Mouse (Mus musculus): ENCODE results near the gene Rita1.

Gene Rita1

GRCm38 (mm10) chr5:120627515-120628300 is 15.3 kb upstream of the Rita1 start:
- no peak for DNase-seq (ENCODE audit: low read depth, low spot score)

DNA sequence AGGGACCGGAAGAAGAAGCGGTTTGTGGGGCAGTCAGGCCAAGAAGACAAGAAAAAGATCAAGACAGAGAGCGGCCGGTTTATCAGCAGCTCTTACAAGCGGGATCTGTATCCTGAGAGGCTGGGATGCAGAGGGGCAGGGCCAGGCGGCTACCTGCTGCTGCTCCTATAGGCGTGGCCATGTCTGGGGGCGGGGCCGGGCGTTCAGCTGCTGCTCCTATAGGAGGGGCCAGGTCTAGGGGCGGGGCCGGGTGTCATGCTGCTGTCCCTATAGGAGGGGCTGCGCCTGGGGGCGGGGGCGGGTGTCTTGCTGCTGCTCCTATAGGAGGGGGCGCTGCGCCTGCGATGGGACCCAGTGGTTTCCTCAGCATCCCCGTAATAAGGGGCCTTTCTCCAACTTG is 14.0 kb upstream of the Rita1 start:
- DNase-seq (ENCODE audit: low read depth, low spot score) = peak; percentile 55

DNA sequence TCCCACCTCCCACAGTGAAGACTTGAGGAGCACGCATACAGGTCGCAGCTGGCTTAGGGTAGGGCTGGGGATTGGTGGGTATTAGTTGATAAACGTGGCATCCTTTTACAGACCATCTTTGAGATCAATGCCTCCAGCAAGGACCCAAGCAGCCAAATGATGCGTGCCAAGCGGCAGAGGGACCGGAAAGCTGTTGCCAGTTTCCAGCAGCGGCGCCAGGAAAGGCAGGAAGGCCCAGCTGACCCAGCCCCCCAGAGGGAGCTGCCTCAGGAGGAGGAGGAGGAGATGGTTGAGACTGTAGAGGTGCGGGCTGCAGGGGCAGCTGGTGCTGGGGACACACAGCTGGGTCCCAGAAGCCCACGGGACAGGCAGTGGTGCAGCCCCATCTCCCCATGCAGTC is 12.0 kb upstream of the Rita1 start:
- DNase-seq (ENCODE audit: low read depth, low spot score) = no peak

- no peak for DNase-seq (ENCODE audit: low read depth, low spot score)
Measured at GRCm38 (mm10) chr5:120622198-120622851, 9.9 kb upstream of the Rita1 start.

DNA sequence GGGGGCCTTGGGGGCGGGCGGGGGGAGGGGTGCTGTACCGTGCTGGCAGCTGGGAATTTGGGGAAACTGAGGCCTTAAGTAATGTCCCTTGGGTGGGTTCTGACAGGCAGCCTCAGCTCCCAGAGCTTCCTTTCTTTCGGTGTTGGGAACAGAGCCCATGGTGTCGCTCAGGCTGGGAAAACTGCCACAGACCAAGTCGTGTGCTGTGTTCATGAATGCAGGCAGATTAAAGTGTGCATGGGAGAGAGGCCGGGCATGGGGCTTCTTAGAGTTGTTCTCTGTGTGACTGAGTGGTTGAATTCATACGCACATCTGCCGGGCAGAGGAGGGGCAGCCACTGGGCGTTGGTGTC is 9.4 kb upstream of the Rita1 start:
- DNase-seq (ENCODE audit: low read depth, low spot score) = no peak

- DNase-seq (ENCODE audit: low read depth, low spot score) = no peak
Measured at GRCm38 (mm10) chr5:120621078-120621765, 8.8 kb upstream of the Rita1 start.

- peak; percentile 80 for DNase-seq (ENCODE audit: low read depth, low spot score)
Measured at GRCm38 (mm10) chr5:120620375-120621077, 8.1 kb upstream of the Rita1 start.

DNA sequence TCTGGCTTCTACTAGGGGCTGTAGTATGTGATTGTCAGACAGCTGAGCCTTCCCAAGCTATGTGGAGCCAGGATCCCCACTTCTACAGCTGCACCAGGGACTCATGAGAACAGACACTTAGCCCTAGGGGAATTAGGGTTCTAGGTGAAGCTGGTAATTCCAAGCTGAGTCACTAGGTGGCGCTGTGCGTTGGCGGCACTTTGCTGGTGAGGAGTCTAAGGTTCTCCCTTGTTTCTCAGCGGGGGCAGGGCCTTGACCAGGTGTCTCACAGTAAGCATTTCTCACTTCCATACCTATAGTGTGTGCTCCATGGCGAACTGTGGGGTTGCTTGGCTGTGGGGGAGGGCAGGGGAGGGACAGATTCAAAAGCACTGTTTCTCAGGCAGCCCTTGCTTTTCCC is 6.8 kb upstream of the Rita1 start:
- DNase-seq (ENCODE audit: low read depth, low spot score) = peak; percentile 64

- DNase-seq (ENCODE audit: low read depth, low spot score) = no peak
Measured at GRCm38 (mm10) chr5:120618778-120619177, 6.4 kb upstream of the Rita1 start.

- peak; percentile 66 for DNase-seq (ENCODE audit: low read depth, low spot score)
Measured at GRCm38 (mm10) chr5:120615903-120616302, 3.5 kb upstream of the Rita1 start.

DNA sequence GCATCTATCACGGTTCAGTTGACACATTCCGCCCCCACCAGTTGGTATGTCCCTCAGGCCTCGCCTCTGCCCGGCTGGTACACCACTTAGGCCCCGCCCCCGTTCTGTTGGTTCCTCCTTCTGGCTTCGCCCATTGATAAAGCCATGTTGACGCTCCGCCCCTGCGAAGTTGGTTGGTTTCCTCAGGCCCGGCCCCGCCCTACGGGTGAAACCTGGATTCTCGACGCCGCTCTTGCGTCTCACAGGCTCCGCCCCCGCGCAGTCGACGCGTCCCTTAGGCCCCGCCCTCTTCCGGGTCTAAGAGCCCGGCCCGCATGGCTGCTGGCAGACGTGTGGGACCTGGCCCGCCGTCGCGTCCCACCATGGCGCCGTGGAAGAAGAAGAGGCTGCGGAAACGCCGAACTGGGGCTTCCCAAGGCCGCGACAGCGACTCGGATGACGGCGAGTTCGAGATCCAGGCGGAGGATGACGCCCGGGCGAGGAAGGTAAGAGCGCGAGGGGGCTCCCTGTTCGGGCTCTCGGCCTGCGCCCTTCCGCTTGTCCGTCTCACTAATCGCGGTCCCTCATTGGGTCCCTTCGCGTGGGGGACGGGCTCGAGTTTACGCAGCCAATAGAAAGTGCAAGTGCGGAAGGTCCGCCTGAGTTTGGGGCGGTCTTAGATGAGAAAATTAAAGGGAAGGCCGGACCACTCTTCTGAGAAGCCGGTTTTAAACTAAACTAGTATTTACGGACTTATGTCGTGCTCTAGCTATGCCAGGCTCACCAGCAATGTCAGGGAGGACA is 624 bp upstream of the Rita1 start:
- peak; percentile 100 for DNase-seq (ENCODE audit: low read depth, low spot score)

- DNase-seq (ENCODE audit: low read depth, low spot score) = no peak
Measured at GRCm38 (mm10) chr5:120611416-120611815, 973 bp downstream of the Rita1 start.

- no peak for DNase-seq (ENCODE audit: low read depth, low spot score)
Measured at GRCm38 (mm10) chr5:120610906-120611305, 1.5 kb downstream of the Rita1 start.

- DNase-seq (ENCODE audit: low read depth, low spot score) = no peak
Measured at GRCm38 (mm10) chr5:120609246-120609775, 3.1 kb downstream of the Rita1 start.

GRCm38 (mm10) chr5:120607335-120607734 is 5.1 kb downstream of the Rita1 start:
- DNase-seq (ENCODE audit: low read depth, low spot score) = no peak

DNA sequence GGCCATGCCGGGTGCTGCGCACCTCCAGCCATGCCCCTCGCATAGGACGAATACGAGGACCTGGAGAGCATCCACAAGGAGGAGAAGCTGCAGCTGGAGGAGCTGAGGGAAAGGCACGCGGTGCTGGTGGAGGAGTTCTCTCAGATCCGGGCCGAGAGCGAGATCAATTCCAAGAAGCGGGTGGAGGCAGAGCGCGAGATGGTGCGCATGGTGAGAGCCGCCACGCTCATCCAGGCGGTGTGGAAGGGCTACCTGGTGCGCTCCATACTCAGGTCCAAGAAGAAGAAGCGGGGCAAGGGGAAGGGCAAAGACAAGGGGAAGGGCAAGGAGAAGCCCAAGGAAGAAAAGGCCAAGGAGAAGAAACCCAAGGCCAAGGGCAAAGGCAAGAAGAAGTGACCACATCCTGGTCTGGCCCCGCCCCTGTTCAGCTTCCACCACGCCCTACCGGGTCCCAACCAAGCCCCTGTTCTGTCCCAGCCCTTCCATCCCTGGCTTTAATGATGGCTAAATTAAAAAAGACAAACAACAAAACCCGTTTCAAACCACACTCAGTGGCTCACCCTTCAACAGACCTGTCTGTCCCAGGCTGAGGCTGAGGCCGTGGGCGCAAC is 5.7 kb downstream of the Rita1 start:
- DNase-seq (ENCODE audit: low read depth, low spot score) = no peak

GRCm38 (mm10) chr5:120605688-120606087 is 6.7 kb downstream of the Rita1 start:
- DNase-seq (ENCODE audit: low read depth, low spot score) = peak; percentile 96

DNA sequence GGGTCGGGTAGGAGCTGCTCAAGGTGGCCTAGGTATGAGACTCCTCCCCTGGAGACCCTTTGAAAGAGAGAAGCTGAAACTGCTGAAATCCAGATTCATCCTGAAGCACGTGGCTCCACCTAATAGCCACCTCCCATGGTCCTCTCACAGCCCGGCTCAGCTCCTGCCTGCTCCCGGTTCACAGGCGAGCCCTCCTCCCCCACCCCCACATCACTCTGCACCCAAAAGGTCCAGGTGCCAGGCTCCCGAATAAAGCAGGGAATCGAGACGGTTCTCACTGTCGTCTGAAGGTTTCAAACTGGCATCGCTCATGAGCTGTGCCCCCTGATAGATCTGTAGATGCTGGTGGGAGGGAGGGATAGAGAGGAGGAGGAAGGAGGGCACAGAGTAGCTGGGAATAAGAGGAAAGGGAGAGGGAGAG is 7.1 kb downstream of the Rita1 start:
- no peak for DNase-seq (ENCODE audit: low read depth, low spot score)

DNA sequence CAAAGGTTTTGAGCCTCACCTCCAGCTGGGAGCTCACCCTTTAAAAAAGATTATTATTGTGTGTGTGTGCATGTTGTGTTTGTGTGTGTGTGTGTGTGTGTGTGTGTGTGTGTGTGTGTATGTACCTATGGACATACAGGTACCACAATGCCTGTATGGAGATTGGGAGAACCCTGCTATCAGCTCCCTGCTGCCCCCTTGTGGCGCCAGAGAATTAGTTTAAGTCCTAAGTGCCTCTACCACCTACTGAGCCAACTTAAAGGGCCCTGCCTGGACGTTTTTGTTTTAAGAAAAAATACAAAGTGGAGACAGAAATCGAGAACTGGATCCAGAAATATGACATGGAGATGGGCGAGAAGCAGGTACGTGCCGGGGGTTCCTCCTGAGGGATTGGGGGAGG is 7.5 kb downstream of the Rita1 start:
- peak; percentile 88 for DNase-seq (ENCODE audit: low read depth, low spot score)

DNA sequence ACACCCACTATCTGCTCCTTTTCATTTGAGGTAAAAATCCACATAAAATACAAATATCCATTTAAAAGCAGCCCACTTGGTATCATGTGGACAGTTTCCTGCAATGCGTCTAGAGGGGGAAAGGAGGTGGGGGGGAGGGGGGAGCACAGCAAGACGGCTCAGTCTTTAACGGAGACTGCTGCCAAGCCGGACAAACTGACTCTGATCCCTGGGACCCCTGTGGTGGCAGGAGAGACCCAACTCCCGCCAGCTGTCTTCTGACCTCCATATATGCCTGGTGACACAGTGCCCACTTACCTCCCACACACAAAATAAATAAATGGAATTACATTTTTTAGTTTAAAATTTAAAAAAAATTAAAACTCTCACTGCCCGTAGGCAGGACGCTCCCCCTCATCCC is 8.9 kb downstream of the Rita1 start:
- no peak for DNase-seq (ENCODE audit: low read depth, low spot score)

DNA sequence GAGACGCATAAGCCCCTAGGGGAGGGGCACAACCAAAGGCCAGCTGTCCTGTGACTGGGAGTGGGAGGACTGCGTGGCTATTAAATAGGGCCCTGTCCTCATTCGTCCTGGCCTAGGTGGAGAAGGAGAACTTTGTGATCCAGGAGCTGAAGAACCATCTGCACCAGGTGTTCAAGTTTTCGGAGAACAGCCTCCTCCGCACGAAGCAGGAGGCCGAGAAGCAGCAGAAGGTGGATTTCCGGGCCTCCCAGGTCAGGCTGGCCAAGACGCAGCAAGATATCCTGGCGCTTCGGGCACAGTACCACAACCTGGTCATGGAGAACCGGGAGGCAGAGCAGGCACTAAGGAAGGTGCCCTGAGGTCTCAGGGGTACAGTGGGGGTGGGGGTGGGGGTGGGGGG is 10.2 kb downstream of the Rita1 start:
- no peak for DNase-seq (ENCODE audit: low read depth, low spot score)

Data from mesoderm, embryonic 11.5 days (tissue).